Mouse (Mus musculus) mature B cell (primary cell): ENCODE results near the gene Slc1a4.

Experiments
- in situ Hi-C: fragments of 300-500 bp; cut with MboI; formaldehyde crosslinking; loops from 2 replicates; pipeline ENCODE4 v1.14.3; 2019

The Slc1a4 gene

DNA sequence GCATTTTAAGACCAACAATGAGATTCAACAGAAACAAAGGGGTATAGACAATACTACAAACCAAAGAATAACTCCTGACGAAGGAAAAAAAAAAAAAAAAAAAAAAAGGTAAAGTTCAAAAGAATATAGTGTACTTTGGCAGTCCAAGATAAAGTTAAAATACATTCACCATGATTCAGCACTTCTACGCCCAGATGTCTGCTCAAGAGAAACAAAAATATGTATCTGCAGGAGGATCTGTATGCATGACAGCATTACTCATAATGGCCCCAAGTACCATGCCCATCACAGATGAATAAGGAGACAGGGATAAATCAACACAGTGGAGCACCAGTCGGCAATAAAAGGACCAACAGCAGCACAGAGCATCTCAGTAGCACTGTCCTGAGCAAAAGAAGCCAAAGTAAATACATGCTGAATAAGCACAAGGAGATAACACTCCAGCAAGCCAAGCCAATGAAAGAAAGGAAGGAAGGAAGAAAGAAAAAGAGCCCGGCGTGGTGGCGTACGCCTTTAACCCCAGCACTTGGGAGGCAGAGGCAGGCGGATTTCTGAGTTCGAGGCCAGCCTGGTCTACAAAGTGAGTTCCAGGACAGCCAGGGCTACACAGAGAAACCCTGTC, 7.3 kb downstream of the Slc1a4 start:
- in situ Hi-C loops = no loop called here

DNA sequence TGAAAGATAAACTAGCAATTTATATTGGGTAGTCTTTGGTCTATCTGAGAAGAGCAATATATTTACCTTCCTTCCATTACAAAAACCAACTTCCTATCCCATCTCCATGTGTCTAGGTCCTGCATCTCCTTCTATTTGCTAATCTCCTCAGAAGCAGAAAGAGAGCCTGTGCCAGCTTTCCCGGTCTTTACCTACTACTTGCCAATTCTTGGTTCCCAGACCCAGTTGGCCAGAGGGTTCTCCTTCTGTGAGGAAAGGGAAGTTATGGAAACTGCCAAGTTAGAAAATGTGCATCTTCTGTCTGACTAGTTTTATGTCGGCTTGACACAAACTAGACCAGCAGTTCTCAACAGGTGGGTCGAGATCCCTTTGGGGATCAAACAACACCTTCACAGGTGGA, 8.5 kb downstream of the Slc1a4 start:
- in situ Hi-C loops = no loop called here

DNA sequence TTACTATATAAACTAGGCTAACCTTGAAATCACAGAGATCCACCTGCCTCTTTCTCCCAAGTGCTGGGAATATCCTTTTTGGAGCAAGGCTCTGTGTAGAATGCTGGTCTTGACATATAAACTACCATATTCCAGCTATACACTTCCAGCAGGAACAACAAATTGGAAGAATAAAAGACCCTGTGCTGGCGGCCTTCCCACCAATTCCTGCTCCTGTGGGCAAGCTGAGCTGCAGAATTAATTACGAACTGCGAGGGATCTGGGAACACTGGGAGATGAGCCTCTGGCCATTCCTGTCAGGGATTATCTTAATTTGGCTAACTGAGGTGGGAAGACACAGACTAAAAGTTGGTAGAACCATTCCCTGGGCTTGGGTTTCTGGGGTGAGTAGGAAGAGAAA, 10.1 kb downstream of the Slc1a4 start:
- in situ Hi-C loops = no loop called here

DNA sequence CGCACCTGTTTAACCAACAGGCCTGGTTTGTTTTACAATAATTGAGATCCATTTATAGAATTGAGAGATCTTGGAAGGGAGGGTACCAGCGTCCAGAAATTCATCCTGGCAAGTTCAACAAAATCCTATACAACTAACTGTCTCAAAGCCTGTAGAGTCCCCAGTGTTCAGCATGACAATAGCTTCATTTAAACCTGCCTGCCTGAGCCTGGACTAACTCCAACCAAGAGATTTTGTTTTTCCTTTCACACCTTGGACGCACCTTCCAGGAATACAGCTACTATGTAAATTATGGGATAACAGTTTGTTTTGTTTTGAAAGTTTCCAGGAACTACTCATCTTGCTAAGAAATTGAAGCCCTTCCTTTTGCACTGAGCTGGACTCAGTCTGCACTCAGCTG, 11.9 kb downstream of the Slc1a4 start:
- in situ Hi-C loops = no loop called here

DNA sequence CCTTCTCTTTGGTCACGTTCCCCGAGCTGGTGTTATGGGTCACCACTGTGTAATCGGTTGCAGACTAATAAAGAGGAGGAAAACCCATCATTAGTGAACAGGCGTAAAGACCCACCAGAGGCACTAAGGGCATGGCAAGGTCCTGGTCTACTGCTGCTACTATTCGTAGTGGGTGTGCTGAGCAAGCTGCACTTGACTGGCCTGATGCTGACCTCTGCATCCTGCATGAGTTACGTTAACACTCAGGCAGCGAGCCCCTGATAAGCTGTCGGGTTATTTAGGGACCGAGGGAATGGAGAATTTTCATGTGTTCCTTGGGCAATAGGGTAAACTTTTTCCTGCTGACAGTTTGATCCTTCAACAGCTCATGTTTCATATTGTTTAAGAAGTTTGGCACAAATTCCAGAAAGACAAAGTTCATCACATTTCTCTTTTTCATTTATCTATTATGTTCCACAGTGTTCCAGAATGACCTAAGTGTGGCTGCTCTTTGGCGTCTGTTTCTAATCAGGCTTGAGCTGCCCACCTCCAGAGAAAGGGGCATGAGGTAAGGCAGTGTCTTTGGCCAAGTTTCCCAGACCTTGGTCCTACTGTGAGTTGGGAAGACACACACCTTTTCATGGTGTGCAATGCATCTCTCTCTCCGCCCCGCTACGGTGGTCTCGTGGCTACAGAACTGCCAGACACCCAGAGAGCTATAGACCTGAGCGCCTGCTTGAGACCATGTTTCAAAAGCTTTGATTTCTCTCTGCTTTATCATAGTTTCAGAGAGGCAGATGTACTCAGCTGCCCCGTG, 13.7 kb downstream of the Slc1a4 start:
- in situ Hi-C loops = no loop called here

DNA sequence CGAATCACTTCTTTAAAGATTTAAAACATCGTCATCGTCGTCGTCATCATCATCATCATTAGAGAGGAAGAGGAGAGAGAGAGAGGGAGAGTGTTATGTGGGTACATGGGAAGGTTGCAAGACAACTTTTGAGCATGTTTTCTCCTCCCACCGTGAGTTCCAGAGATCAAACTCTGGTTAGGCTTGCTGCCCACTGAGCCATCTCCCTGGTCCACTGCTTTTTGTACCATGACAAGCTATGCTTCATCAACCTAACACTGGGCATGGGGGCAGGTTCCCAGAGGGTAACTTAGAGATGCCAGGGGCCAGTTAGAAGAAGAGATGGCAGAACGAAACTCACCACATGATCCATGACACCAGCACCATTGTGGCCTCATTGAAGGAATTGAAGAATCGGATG, 18.9 kb downstream of the Slc1a4 start:
- in situ Hi-C loops = no loop called here

DNA sequence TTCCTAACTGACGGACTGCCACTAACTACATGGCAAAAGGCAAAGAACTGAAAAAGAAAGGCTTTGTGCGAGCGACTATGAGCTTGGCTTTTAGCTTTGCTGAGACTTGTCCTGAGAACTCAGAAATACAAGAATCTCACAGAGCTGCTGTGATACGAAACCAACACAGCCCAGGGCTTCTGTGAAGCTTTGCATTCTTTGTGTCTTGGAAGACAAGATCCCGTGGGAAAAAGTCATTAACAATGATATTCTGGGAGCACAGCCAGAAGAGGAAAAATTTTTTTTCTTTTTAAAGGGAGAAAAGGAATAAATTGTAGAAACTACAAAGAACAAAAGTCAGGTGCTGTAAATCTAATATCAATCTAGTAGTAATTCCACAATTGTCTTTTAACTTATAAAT, 23.5 kb downstream of the Slc1a4 start:
- in situ Hi-C loops = no loop called here

DNA sequence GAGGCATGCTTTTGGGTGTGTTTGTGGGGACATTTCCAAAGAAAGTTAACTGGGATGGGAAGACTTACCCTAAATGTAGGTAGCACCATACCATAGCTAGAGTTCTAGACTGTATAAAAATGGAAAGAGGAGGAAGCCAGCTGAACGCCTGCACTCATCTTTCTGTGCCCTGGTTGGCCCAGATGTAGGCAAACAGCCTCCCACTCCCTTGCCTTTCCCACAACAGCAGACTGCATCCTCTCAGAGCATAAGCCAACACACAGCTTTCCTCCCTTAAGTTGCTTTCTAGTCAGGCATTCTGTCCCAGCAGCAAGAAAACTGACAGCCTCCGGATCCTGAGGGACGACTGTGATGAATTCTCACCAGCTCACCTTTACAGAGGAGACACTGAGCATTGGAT, 25.1 kb downstream of the Slc1a4 start:
- in situ Hi-C loops = no loop called here

DNA sequence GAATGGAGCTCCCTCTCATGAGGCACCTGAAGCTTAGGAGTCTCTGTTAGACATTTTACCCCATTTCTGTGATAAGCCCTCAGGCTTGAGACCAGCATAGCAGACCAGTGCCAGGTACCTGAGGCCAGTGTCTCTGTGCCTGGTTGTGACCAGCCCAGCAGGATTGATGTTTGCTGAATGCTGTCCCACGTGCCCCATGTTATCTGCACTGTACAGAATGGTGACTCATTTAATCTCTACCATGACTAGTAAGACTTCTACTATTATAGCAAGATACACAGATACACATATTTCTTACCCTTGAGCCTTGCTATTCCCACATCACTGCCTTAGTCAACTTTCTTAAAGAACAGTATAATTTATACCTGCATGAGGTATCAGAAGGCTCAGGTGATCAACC, 26.9 kb downstream of the Slc1a4 start:
- in situ Hi-C loops = no loop called here

DNA sequence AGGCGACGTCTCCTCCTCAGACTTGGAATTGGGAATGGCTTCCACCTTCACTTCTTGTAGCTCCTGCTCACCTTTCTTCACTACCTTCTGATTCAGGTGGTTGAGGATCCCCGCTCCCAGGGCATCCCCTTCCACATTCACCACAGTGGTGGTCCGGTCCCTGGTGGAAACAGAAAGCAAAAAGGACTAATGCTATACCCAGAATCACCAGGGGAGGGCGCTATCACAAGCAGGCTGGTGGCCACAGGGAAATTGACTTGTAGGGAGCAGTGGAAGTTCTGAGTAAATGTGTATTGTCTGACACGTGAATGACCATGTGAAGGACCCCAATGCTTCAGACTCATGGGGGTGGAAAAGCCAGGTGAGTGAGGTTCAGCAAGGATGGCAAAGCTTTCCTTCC, 28.2 kb downstream of the Slc1a4 start:
- in situ Hi-C loops = no loop called here

DNA sequence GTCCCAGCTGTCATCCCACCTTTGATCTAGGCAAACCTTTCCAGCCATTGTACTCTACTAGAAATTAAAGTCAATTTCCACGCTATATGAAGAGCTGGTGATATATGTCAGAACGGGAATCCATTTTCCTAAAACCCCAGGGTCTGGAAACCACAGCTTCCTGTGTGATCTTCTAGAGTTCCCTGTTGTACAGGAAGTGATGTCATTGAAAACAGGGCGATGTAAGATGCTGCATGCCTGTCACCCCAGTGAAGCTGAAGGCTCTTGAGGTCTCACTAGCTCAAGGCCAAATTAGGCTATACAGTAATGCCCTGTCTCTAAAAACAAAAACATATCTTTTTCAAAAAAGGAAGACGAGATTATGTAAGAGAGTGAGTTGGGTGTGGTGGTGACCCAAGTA, 31.2 kb downstream of the Slc1a4 start:
- in situ Hi-C loops = no loop called here

DNA sequence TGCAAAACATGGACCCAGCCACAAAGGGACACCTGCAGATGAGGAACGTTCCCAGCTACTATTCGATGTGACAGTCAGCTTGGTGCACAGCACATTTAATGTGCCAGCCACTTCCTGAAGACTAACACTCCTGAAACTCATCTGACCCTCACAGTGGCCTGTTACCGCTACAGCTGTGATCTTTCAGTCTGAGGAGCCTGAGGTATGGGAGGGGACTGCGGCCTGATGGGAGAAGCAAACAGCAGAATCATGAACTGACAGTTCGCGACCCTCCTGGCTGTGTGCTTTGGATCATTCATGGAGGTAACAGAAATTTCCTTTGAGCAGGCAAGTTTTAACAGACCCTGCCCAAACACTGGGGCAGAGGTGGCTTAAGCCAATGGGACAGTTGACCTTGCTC, 31.7 kb downstream of the Slc1a4 start:
- in situ Hi-C loops = no loop called here

DNA sequence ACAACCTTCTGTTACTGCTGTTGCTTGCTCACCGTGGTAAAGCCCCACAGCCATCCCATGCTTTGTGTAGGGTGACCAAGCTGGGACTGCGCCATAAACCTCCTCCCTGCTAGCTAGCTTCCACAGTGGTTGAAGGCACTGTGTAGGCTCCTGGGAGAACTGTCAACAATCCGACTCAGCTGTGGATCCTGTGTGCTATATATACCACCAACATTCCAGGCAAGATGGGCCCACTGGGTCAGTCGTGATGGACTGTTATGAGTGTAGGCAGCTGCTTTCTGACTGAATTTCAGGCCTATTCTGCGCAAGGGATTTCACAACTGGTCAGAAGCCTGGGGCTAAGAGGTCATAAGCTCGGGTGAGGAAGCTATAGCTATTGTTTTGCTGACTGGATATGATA, 32.6 kb downstream of the Slc1a4 start:
- in situ Hi-C loops = no loop called here

DNA sequence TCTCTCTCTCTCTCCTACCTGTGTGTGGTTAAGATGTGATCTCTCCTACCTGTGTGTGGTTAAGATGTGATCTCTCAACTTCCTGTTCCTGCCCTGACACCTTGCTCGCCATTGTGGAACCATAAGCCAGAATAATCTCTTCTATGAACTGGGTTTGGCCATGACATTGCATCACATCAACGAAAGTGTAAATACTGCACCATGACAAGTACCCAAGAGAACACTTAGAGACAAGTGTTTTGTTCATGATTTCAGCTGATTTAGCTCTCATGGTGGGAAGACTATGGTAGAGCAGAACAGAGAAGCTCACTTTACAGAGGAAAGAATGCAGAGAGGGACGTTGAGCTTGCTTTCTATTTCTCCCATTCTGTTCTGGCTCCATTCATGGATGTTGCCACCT, 48.0 kb downstream of the Slc1a4 start:
- in situ Hi-C loops = no loop called here

DNA sequence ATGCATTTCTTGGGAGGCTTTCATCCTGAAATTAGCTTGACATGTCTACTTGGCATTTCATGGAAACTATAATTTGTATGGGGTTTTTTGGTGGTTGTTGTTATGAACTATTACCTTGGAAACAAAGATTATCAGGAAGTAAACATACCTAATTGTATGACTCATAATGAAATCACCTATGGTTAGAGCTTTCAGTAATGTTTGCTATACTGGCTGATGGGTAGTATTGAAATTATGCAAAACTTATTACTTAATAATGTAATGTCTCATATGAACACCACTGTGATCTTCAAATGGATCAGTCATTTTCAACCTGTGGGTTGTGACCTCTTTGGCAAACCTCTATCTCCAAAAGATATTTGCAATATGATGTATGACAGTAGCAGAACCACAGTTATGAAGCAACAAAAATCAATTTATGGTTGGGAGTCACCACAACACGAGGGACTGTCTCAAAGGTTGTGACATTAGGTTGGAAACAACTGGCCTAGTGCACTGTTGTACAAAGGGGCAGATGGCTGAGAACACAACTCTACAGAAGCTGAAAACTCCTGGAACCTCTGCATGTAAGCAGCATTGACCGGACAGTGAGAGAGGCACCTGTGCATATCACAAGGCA, 49.8 kb downstream of the Slc1a4 start:
- in situ Hi-C loops = no loop called here

DNA sequence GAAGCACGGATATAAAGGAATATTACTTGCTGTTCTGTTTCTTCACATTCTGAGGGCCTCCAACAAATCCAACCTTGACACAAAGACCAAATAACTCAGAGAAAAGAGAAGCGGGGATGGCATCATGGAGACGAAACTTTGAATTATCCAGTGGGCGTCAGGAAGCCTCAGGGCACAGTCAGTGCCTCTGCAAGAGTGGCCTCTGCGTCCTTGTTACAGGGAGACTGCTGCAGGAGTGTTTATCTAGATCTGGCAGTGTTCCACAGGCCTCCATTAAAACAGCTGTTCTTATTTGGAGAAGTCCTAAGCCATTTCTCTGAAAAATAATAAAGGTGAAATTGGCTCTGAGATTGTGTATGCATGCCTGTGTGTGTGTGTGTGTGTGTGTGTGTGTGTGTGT, 51.5 kb downstream of the Slc1a4 start:
- in situ Hi-C loops = no loop called here

DNA sequence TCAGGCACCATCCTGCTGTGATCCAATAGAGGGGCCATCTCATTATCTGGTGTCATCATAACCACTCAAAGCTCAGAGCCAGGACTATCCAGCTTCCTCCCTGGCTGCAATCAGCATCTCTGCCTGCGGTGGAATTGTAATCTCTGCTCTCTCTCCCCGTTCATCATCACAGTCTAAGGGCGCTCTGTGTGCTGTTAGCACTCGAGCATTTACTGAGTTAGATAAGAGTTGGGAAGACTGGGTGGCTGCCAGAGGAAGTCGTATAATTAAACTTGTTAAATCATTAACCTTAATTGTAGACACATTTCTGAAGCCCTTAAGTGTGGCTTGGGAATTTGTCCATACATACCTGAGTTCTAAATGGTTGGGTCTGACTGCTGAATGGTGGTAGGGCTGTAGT, 53.8 kb downstream of the Slc1a4 start:
- in situ Hi-C loops = no loop called here

DNA sequence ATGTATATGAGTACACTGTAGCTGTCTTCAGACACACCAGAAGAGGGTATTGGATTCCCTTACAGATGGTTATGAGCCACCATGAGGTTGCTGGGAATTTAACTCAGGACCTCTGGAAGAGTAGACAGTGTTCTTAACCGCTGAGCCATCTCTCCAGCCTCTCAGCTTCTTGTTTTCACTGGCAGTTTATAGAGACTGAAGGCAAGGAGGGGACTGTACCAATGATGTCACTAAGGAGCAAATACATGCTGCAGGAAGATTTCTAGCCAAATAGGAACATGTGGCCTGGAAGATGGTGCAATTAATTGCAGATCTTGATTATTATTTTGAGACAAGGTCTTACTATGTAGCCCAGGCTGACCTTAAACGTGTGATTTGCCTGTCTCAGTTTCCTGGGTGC, 55.4 kb downstream of the Slc1a4 start:
- in situ Hi-C loops = no loop called here

DNA sequence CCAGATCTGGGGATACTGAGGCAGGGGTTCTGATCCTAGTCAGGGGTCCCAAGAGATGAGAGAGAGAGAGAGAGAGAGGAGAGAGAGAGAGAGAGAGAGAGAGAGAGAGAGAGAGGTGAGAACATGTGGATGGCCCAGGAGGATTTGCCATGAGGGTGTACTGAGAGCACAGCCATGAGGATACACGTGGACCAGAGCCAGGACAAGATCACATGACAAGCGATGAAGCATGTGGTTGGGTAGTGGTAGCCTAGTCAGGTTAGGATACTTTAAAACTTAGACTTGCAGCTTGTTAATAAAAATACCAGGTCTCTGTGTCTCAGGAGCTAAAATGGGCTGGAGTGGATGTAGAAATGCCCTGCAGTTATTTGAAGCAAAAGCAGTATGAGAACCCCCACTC, 56.5 kb downstream of the Slc1a4 start:
- in situ Hi-C loops = no loop called here

DNA sequence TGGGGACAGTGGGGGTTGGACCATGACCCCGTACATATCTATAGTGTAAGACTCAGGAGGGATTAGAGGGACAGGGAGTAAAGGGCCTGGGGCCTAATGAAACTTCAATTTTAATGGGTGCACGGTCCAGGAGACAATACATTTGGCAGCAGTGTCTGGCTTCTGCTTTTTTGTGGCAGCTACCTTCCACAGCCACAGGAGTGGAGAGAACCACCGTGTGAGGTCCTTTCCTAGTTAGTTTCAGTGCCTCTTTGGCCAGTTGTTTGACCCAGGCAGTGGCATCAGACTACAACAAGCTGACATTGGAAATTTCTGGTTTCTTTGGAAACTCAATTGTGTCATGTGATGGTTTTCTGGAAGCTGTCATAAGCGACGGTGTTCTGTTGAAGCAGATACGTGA, 62.6 kb downstream of the Slc1a4 start:
- in situ Hi-C loops = no loop called here

DNA sequence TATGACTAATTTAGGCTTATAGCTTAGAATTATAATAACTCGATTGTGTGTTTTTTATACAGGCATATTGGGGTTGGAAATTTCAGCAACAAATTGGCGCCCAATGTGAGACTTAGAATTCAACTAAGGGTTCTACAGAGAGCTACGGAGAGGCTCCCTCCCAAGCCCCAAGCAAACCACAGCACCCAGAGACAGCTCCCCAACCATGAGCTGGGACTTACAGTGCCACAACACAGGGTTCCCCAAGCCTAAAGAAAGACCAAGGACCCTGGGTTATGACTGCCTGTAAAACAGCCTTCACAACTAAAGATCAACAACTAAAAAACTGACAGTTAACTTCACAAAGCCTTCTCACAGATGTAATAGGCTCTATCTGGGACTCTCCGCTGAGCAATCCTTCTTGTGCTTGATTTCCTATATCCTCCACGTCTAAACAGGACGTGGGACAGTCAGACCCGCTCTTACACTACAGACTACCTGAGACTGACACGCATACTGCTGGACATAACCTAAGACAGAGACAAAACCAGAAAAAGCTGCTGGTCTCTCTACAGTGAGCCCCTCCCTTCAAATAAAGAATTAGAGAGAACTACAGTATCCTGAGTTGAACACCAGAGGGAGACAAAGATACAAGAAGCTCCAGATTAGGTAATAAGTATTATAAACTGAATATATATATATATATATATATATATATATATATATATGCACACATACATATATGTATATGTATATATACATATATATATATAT, 69.7 kb downstream of the Slc1a4 start:
- in situ Hi-C loops = no loop called here

DNA sequence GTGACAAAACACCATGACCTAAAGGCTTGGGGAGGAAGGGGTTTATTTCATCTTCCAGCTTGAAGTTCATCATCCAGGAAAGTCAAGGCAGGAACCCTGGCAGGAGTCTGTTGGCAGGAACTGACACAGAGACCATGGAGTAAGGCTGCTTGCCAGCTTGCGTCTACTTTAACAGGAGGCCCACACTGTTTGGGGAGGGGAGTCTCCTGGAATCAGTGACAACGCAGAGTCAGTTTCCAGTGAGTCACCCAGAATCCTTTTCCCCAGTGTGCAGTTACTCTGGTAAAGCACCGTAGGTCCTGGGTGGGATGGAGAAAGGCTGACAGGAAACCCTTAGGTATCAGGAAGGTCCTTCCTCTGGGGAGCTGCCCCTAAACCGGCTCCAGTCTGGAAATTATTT, 77.7 kb downstream of the Slc1a4 start:
- in situ Hi-C loops = no loop called here

DNA sequence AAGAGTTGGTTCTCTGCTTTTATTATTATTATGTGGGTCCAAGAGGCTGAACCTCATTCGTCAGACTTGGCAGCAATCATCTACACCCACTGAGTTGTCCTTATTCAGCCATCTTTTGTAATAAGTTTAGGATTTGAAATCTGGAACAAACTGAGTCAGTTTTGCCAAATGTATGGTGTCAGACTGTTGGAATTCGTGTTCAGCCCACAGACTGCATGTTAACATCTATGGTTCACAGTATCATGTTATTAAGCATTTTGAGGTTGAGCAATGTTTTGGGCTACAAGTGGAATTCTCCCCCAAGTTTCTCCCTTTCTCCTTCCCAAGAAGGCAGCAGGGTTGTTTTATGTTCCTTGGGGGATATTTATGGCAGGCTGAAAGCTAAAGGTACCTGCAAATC, 79.4 kb downstream of the Slc1a4 start:
- in situ Hi-C loops = no loop called here
